Mouse (Mus musculus) spleen, postnatal 4 days (tissue): ENCODE data around the gene Hagh.

ENCODE experiments used
- DNase-seq, 2 experiments: peaks; one replicate each; pipeline ENCODE4 v3.0.0; 2022; ENCODE audit warnings: low spot score in 2 of 2

Gene Hagh

DNA sequence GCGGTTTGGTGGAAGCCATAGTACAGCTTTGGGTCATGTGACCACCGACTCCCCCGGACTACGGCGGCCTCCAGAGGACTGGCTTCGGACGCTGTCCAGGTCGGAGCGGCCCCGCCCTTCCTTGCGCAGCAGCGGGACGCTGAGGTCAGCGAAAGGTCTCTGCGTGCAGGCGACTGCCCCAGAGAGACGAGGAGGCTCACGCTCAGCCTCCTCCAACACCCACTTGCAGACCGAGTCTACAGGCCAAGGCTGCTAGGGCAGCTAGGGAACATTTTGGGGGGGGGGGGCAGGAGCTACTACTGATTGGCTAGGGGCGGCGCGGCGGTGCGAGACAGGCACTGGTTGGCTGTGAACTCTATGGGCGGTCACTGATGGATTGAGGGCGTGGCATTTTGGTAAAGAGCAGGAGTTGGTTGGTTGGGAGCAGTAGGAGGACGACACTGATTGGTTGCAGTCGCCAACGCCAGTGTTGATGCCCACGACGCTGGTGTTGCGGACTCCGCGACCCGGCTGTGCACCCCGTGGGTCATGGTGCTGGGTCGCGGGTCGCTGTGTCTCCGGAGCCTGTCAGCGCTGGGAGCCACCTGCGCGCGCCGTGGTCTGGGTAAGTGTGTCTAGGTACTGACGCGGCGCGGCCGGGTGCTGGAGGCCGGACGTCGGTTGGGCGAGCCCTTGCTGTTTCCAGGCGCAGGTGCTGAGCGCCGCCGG lies 10.3 kb downstream of the Hagh start, which contains the start of gene Fahd1:
Gene Fahd1, minus strand, starts transcription at position 300 of the 708 bp plus-strand sequence.
- peak; percentile 94 to 95 for DNase-seq

DNA sequence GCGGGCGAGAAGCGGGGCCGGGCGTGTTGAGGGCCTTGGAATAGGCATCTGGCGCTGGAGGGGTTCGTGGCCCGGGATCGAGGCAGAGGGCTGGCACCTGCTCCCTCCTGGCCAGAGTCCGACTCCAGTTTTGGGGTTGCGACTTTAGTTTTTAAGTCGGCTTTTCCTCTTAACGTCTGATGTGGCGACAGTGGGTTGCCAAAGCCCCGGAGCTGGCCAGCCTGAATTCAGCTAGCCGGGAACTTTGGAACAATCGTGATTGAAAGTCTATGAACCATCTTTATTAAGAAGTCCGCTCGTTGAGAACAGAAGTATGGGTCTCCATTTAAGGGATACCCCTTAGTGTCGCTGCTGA lies 10.8 kb downstream of the Hagh start:
- DNase-seq: no peak

DNA sequence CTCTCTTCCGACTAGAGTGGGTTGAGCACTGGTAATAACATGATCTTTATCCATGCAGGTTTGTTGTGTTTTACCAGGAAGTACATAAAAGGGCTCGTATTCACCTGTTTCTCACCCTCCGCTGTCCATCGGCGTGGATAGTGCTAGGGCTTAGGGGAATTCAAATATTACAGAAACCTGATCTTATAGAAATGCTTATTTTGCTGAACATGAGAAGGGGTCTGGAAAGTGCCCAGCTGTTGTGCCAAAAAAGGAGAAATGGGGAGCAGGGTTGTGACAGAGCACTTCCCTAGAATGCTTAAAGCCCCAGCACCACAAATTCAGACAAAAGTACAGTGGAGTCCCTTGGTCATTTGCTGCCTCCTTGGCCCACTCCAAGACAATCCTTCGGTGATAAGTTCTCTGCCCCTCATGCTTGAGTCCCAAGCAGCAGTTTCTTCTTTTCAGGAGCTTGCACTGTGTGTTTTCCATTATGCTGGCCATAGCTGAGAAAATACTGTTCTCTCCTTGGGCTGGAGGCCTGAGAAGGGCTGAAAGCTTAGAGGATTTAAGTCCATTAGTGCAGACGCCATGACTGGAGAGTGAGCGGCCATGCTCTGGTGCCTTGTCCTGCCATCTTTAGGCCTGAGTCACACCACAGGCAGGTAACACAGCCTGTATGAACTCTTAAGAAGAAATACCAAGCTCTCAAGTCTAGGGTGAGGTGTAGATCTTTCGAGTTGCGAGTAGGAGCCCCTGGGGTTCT lies 11.6 kb downstream of the Hagh start:
- peak in 1 of 2 experiments; percentile 58 for DNase-seq

DNA sequence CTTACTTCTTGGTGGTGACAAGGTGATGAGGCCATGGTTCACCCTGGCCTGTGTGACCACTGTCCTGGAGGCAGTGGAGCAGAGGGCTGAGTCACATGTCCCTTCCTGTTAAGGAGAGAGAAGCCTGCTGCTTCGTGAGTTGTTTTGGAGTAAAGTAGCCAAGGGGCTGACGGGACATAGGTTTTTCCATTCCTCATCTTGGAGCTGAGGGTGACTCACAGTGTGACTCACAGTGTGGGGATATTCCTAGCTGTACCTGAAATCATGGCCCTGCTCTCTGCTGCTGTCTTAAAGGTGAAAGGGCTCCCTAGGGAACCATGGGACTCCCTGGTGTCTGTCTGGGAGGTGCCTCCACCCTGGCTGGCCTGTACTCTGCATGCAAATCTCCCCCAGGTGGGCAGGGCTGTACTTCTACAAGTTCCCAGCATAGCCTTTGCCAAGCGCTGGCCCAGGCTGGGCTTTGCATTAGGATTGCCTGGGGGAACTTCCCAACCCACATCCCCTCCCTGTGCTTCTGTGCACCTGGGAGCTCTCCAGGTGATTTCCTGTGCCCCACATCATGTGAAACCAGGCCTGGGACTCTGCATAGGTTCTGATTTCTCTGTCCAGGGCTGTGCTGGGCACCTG lies 16.0 kb downstream of the Hagh start:
- DNase-seq: no peak

DNA sequence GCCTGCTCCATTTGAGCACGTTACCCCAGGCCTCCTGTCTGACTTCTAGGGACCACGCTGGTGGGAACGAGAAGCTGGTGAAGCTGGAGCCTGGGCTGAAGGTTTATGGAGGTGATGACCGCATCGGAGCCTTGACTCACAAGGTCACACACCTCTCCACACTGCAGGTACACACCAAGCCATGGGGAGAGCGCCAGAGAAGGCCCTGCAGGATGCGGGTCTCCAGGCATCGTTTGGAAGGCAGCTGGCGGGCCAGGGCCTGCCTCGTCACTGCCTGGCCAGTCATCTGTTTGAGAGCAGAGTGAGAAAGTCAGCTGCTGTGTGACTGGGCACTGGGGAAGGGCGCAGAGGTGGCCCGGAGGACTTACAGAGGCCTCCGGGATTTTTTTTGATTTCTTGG lies 16.6 kb downstream of the Hagh start:
- peak in 1 of 2 experiments; percentile 59 for DNase-seq

DNA sequence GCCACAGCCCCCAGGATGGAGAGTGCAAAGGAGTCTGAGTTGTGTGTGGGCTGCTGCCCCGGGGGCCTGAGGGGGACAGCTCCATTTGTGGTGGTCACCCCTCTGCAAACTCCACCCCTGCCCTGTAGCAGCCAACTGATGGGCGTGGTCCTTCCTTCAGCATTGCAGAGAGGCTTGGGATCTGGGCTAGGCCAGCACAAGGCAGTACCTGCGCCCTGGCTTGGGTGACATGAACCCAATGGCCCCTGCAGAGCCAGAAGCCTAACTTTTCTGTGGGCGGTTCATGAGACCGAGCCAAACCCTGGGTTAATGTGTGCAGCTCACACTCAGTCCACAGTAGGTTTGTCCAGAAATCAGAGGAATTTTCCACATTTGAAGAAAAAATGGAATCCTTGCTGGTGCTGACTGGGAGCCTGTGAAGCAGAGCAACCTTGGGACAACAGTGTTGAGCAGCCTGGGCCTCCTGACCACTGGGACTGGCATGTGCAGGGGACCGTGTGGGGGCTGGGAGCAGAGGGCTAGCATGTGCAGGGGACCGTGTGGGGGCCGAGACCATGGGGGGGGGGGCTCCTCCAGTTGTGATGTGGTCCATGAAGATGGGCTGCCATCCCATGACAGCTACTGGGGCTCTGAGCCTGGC lies 18.0 kb downstream of the Hagh start:
- peak; percentile 62 to 73 for DNase-seq

DNA sequence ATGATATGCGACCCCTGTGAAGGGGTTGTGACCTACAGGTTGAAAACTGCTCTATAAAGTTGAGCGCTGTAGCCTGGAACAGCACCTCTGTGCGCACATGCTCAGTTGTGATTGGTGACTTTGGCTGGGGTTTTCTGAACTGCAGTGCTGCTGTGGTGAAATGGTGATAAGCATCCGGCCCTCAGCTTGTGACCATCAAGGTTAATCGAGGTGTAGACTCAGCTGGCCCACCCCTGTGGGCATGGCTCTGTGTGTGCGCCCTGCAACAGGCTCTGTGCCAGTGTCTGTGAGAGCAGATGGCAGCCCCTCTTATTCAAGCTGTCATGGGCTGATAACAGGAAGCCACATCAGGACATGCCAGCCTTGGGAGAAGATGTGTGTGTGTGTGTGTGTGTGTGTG lies 19.0 kb downstream of the Hagh start:
- peak; percentile 84 for DNase-seq

DNA sequence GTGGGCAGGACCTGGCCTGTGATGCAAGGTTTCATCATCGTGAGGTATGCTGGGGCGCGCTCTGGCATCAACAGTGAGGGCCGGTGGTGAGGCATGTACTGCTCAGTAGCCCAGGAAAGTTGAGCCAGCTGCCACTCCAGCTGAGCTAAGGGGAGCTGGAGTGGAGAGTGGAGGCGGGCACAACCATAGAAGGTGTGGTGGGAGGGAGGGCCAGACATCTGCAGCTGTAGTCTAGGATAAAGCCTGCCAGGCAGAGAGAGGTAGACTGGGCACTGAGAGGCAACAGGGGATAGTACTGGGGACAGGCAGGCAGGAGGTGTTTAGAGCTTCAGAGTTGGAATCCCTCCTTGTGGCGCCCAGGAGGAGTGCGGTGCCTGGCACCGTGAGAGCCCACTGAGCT lies 20.1 kb downstream of the Hagh start:
- DNase-seq: peak; percentile 74 to 81

DNA sequence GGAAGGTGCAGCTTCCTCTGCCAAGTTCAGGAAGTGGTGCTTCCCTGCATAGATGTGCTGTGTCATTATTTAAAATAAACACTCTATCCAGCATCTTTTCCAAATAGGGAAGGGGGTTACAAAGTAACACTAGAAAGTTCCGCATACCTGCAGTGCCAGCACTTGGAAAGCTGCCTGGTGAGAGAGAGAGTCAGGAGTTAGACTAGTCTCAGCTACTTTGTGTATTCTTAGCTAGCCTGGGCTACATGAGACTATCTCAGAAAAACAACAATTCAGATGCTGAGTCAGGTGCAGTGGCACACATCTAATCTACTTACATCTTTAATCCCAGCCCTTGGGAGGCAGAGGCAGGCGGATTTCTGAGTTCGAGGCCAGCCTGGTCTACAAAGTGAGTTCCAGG lies 21.8 kb downstream of the Hagh start:
- DNase-seq: no peak

DNA sequence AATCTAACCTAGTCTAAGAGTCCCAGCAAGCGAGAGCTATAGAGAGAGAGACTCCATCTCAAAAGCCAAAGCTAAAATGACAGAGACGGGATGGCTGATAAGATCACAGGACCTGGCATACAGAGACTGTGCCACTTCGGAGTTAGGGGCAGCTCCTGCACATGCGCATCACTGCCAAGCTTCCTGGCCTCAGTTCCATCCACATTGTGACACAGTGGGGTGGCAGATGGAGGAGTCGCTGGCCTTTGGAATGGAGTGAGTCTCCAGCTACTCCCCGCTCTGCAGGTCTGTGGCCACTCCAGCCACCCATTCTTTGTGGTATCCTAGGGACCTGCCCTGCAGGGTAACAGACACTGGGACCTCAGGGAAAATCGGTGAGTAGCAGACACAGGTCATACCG lies 25.8 kb downstream of the Hagh start, which contains the start of gene Igfals:
Gene Igfals, plus strand, starts transcription at position 222 of the 400 bp plus-strand sequence.
- no peak for DNase-seq

DNA sequence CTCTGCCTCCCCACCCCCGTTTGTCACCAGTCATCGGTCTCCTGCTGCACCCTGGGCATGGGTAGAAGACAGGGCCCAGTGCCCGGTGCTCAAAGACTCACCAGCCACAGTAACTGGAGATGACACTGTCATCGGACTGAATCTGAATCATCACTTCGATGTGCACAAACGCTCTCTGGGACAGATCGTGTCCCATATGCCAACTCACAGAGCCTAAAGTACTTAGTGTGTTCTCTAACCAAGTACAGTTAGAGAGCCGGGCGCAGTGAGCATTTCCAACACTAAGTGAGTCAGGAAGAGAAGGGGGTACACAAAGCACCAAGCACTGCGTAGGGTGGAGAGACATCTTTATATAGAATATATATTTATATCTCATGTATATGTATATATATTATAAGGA lies 28.0 kb downstream of the Hagh start:
- DNase-seq: no peak

DNA sequence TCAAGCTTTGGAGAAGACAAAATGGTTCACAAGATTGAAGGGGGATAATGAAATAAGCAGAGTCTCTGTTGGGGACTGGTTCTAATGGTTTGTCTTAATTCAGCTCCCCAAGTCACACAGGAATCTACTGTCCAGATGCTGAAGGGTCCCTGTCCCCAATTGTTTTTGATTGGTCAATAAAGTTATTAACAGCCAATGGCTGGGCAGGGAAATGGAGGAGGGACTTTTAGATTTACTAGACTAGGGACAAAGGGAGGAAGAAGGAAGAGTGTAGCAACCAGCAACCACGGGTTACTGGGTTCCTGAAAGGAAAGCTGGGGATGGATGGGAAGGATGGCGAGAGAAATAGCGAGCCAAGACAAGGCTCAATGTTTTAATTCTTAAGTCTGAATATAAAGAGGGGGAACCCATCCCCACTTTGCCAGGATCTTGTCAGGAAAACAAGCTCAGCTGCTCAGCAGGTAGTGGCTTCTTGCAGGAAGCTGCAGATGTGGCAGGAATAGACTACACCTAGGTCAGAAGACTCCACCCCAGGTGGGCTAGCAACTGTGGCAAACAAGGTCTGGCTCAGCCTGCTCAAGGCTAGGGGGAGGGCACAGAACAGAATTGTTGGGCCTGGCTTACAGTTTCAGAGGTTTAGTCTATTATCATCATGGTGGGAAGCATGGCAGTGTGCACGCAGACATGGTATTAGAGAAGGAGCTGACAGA lies 33.9 kb downstream of the Hagh start:
- DNase-seq: no peak

DNA sequence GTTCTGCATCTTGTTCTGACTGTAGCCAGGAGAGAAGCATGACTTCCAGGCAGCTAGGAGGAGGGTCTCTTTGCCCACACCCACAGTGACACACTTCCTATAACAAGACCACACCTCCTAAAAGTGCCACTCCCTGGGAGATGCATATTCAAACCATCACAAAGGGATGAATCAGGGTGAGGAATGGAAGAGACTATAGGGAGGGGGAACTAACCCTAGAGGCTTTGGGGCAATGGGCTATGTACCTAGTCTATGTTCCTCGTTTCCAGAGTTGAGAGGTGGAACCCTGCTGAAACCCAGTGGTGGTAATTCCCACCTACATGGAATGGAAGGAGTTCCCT lies 34.4 kb downstream of the Hagh start:
- no peak for DNase-seq

DNA sequence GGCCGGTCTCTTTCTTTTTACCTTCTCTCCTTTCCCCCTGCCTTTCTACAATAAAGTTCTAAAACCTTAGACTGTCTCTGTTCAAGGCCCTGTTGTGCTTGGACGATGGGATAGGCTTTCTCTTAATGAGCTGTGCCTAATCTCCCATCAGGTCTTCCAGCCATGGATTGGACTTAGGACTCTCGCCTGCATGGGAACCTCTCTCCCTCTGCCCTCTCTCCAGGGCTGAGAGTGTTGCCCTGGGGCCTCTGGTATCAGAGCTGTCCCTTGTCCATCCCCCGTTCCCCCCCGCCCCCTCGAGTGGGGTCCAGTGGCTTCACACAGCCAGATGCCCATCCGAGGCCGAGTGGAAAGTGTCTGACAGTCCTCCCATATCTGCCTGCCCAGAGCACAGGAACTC lies 35.0 kb downstream of the Hagh start:
- DNase-seq: no peak

DNA sequence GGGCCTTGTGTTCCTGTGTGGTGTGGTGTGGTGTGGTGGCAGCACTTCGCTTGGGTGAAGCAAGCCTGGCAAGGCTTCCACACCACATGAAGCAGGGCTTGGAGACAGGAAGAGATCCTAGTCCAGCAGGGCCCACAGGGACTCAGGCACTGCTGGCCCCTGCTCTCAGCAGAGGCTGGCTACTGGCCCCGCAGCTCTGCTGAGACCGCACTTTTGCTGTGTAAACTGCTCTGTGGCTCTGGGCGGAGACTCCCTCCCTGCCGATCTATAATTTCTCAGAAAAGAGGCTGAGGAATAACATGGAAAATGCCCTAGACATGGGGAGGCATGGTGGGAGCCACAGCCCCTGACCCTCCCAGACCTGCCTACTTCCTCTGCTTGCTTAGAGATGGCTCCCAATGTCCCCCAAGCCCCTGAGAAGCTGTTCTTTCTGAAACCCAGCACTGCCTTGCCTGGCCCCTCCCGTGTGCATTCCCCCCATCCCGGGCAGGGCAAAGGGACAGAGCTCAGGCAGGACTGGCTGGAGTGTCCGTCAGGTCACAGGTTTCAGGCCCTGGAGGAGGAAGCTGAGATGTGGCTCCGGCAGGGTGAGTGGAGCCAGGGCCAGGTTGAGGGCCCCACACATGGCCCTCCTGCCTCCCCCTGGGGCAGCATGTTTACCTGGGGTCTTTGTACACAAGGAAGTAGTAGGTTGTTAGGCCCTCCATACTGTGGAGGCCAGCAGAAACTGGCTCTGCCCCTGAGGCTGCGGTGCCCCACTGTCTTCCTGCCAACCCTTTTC lies 37.6 kb downstream of the Hagh start:
- no peak for DNase-seq

DNA sequence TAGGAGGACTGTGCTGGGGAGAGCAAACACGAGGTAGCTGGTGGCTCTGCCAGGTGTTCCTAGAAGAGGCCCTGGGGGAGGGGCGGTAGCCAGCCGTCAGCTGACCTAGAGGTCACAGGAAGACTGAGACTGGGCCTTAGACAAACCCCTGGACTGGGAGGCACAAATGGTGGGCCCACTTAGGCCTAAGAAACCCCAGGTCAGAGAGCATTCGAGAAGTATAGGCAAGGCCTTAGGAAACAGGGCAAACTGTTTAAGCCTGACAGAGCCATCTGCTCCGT lies 38.1 kb downstream of the Hagh start:
- no peak for DNase-seq

DNA sequence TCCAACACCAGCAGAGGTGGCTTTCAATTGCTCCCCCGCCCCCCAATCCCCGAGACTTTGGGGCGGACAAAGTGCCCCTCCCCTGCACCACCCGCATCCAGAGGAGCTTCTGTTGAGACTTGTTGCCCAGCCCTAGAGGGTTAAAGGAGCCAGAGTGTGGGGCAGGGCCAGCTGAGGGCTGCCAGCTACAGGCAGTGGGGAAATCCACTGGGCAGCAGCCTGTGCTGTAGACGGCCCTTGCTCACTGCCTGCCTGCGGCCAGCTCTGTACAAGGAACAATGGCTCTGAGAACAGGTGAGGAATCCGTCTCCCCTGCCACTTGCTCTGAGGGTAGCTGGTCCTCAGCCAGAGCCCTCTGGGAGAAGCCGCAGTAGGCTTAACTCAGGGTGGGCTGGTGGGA lies 38.6 kb downstream of the Hagh start:
- no peak for DNase-seq

DNA sequence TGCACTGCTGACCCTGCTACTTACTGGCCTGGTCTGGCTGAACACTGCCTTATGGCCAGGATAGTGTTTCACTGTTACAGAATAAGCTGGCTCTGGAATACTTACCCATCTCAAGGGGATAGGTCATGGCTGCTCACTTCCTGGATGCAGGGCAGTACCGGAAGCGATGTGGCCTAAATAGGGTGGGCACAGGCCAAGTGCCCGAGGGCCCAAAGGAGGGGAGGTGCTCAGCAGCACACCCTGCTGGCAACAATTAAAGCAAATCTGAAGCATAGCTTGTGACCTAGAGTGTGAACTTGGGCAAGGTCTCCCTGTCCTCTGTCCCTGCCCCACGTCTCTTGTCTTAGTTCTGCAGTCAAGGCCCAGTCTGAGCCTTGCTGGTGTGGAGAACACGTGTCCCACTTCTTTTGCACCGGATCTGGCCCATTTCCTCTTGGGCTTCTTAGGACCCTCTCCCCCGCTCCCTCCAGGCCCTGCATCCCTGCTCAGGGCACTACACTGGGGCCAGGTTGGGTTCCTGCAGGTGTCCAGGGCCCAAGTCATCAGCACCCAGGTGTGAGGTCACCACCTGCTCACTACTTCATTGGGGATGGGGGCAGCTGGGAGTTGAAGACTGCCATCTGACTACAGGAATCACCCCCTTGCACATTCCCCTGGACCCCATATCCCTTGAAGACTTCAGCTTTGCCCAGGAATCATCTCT lies 41.9 kb downstream of the Hagh start:
- no peak for DNase-seq

DNA sequence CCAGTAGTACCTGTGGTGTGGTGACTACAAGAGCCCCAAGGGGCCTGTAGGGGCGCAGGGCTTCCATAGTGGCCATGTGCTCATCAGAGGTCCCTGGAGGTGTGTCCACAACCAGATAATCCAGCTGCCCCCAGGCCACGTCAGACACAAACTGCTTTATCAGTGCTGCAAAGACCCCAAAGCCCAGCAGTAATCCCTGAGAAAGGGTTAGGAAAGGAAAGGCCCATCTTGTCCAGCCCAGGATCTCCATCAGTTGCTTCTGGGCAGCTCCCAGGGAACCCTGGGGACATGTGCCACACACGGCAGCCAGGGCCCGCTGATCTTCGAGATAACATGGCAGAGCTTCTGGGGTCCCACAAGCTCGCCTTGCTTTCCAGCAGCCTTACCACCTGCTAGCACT lies 44.4 kb downstream of the Hagh start:
- DNase-seq: no peak

DNA sequence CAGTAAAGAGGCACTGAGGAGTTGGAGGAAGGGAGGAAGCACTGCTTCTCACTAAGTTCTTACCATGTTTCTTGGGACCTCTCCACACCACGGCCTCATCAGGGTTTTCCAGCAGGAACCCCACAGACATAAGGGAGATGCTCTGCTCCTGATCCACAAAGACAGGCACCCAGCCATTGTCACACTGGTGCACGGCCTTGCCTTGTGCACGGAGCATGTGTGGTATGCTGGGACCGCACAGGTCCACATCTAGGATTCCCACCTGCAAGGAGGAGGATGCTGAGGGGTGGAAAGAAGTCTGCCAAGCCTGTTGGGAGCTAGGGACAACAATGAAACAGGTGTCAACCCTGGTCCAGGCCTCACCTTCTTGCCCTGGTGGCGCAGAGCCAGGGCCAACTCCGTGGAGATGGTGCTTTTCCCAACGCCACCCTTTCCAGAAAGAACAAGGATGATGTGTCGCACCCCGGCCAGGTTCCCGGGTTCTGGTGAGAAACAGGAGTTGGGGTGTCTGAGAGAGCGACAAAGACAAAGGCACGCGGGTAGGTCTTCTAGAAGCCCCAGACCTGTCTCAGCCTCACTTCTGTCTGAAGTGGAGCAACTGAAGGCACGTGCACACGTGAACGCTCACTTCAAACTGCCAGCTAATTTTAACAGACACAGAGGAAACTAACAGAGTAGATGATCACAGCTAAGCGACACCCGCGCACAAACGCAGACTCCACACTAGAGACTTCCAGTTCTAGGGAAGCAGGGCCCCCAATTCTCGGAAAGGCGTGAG lies 45.6 kb downstream of the Hagh start:
- no peak for DNase-seq
